Mouse (Mus musculus) gastrocnemius, postnatal 14 days (tissue): Measurements from ENCODE around the gene Ugt1a6a. TPM values are rescaled to one million over a fixed set of nuclear protein-coding genes. Genes with fewer than 3 reads are reported as not detected.
"Not testable (repeated sequence)": the region's sequence is repeated elsewhere in the genome, so short reads cannot be mapped to it uniquely, and the experiment has no call there.

Source experiments
- DNase-seq: peaks from one replicate; pipeline ENCODE4 v3.0.0; 2021; ENCODE audit warnings: mixed read lengths
- intact Hi-C: fragments of 180-260 bp; cut with DNase I; formaldehyde crosslinking; loops from one replicate; pipeline ENCODE4 v1.15.1; 2025; ENCODE audit warnings: low total_unique reads
- total RNA-seq, 2 experiments: library from RNA; stranded (reverse); gene quantifications; 2 replicates each; pipeline ENCODE4 v1.2.3; 2021

Gene Ugt1a6a
- total RNA-seq, 2 experiments from 2014 or later: 2.1 to 2.4 TPM

DNA sequence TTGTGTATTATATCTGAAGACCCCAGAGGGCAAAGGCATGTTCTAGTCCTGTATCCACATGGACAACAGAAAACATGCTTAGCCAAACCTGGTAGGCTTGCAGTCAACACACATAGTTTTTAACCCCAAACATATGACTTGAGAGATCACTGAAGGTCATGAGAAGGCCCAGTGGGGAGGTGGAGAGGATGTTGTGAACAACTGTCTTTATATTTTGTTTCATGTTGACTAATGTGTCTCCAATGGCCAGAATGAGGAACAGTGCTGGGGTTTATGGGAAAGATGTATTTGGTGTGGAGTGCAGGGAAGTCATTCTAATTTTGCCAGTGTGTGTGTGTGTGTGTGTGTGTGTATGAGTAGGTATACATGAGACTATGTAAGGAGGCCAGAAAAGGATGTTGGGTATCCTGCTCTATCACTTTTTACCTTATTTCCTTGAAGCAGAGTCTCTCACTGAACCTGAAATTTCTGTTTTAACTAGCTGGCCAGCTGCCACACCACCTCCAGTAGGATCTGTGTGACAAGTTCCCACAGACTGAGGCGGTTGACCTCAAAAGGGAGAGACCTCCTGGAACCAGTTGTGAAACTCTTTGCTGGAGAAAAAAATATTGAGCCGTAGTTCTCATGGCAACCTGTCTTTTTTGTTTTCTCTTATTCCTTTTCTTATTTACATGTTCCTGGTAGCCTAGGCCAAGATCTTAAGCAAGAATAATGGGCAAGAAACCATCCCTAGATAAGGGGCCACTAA lies 89.6 kb downstream of the Ugt1a6a start:
- intact Hi-C loops: no loop called here
- DNase-seq: no peak

DNA sequence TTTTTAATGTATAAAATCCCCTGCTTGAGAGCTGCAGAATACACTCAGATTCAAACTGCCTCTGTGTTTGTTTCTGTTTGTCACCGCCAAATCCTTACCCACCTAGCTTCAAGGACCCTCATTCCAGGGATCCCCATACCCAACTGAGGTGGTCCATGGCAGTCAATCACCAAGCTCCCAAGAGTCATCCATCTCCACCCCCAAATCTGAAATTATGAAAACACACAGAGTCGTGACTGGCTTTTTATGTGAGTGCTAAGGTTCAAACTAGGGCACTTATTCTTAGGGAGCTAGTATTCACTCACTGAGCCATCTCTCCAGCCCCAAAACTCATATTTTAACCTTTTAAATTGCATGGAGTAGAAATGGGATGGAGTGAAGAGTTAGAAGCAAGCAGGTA lies 90.7 kb downstream of the Ugt1a6a start:
- DNase-seq, intact Hi-C loops: not testable (repeated sequence)

DNA sequence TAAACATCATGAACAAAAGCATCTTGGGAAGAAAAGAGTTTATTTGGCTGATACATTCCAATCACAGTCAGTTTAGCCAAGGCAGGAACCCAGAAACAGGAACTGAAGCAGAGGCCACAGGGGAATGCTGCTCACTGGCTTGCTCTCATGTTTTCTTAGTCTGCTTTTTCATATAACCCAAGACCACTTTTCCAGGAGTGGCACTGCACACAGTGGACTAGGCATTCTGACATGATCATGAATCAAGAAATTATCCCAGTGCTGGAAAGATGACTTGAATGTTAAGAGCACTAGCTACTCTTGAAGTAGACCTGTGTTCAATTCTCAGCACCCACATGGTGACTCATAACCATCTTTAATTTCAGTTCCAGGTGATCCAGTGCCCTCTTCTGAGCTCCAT lies 91.1 kb downstream of the Ugt1a6a start:
- no peak for DNase-seq
- intact Hi-C loops: no loop called here

DNA sequence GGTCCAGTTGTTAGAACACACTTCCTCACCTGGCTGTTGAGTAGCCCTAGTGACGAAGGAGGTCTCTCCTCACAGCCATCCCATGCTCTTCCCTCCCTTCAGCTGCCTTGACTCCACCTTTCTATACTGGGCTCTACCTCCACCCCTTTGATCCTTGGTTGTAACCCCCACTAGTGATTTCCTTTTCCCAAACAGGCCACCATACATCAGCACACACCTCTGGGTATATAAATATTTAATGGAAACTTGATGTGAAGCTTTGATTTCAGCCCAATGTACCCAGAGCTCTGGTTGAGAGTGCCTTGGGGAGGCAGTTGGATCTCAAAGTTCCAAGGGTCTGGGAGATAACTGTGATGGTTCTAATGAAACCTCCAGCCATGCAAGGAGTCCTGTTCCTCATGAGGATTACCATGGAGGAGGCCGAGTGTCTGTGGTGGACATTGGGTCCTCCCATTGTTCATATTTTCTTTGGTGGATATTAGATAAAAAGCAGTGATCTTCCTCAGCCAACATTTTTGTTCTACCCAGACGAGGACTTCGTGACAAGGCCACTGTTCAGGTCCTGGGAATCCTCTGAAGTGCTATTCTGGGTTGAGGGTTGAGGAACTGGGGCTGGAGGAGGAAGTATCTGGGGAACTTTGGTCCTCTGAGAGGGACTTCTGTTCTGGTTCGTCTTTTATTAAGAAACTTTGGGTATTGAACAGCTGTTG lies 92.2 kb downstream of the Ugt1a6a start, which contains the start of gene Mroh2a:
TSS of gene Mroh2a (plus strand) at position 317 of the 710 bp plus-strand sequence.
- no peak for DNase-seq
- intact Hi-C loops: no loop called here

DNA sequence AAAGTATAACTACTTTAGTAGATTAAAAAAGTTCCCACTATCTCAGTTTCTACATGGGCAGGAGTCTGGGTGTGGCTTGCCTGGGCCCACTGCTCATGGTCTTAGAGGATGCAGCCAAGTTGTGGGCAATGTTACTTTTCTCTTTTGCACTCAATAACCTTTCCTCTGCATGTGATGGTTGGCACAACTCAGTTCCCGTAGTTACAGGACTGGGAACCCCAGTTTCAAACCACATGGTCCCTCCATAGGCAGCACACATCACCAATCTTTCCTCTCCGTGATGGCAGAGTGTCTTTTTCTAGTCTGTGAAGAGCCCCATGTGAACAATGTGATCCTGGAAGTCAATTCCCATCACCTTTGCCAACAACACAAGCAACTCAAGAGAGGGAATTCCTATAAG lies 92.9 kb downstream of the Ugt1a6a start:
- intact Hi-C loops: no loop called here
- no peak for DNase-seq

DNA sequence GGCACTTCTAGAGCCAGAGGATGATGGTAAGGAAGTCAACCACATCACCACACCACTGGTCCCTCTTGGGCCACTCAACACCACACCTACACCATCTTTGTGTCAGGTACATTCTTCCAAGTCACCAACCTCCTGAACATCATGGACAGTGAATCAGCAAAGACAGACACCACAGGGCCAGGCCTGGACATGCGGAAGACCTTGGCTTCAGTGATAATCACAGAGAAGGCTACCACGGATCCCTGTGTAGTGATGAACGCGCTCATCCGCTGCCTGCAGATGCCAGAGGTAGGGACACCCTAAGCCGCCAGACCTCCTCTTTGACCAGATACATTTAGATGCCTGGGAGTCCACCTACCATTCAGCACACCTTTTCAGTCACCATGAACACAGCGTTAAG lies 93.5 kb downstream of the Ugt1a6a start:
- intact Hi-C loops: no loop called here
- DNase-seq: no peak

DNA sequence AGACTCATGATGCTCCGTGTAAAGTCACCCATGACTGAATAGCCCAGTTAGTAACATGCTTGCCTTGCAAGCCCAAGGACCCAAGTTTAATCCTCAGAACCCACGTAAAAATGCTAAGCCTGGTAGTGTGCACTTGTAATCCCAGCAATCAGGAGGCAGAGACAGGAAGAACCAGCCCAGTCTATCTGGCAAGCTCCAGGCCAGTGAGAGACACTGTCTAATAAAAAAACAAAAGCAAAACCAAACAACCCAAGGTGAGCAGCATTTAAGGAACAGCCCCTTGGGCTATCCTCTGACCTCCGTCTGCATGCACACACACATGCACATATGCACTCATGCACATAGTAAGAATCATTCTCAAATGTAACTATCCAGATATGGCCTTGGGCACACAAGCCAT lies 95.0 kb downstream of the Ugt1a6a start:
- no peak for DNase-seq
- intact Hi-C loops: no loop called here

DNA sequence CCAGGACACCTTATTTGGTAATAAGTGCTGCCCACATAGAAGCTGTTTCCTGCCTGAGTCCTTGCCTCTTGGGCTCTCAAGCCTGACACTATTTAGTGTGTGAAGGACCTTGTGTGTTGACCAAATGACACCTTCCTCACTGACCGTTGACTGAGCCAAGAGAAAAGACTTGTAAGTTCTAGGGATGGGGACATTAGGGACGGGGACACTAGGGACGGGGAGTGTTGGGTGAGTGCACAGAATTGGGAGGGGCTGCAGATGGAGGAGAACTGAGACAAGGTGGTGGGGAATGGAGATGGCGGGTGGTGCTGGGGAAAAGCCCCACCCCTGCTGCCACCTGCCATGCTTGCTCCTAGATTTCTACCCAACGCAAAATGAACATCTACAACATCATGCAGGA lies 95.4 kb downstream of the Ugt1a6a start:
- no peak for DNase-seq

DNA sequence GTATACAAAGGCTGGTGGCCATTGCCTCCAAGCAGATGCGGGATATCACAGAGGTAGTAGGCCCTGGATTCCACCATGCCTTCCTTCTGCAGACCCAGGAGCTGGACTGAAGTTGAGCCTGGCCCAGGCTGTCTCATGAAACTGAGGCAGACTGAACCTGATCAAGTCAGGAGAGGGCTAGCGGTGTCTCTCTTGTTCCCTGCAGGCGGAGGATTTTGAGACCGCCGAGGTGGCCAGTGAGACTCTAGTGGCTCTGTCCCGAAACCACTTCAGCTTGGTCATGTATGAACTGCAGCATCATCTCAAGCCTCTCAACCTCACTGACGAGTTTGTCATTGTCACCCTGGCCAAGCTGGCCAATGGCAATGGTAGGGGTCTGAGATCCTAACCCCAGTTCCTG lies 95.8 kb downstream of the Ugt1a6a start:
- intact Hi-C loops: no loop called here
- DNase-seq: no peak

More for the DNA sequence above, 95.4 kb downstream of the Ugt1a6a start:
- intact Hi-C loops: no loop called here

DNA sequence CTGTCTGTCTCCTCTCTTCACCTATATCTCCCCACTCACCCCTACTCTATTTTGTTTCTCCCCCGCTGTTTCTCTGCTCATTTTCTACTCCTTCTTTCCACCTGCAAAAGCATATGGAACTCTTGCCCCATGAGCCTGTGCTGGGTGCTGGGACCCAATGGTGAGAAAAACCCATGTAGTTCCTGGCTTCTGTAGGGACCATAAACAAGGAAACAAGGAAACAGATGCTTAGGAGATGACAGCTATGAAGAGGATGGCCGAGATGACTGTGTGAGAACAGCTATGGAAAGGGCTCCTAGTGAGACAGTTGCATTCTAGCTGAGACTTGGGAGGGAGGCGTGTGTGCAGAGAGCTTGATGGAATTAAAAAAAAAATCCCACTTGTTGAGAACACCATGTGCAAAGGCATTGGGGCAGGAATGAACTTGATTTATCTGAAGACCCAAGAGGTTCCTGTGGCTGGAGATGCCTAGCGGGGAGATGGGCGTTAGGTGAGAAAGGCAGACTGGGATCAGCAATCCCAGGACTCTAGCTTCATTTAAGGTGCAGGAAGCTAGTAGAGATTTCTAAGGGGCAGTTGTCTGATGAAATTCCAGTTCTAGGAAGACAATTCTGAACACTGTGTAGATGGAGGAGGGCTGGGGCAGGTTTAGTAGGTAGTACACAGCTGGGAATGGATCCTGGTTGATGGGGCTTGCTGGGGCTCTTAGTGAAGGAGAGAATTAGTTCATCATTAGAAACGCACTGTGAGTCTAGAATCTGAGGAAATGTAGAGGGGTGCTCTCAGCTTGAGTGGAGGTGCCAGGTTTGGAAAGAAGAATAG lies 96.6 kb downstream of the Ugt1a6a start:
- intact Hi-C loops: no loop called here
- peak; percentile 4 for DNase-seq

DNA sequence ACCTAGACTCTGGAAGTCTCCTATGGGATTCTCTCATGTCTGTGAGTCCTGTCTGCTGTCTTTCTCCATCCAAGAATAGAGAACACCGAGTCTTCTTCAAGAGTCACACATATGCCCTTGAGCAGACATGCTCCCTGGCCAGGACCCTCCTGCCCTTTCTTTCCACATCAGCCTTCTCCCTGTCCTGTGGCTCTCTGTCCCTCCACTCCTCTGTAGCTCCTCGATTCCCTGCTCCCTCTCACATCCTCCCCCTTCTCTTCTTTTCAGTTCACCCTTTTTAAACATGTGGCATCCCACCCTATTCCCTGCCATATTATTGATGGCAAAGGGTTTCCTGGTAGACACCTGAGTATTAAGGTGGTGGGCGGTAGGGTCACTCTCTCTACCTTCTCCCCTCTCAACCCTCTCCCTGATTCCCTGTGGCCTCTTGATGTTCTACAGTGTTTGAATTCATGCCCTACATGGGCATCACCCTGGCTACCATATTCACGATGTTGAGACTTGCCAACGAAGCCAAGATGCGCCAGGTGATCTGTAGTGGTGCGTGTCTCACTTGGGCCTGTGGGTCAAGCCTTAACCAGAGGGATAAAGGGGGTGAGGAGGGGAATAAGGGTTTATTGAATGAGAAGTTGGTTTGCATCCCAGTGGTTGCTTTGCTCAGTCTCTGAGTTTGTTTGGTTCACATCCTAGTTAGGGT lies 97.3 kb downstream of the Ugt1a6a start:
- intact Hi-C loops: no loop called here
- peak; percentile 7 for DNase-seq

DNA sequence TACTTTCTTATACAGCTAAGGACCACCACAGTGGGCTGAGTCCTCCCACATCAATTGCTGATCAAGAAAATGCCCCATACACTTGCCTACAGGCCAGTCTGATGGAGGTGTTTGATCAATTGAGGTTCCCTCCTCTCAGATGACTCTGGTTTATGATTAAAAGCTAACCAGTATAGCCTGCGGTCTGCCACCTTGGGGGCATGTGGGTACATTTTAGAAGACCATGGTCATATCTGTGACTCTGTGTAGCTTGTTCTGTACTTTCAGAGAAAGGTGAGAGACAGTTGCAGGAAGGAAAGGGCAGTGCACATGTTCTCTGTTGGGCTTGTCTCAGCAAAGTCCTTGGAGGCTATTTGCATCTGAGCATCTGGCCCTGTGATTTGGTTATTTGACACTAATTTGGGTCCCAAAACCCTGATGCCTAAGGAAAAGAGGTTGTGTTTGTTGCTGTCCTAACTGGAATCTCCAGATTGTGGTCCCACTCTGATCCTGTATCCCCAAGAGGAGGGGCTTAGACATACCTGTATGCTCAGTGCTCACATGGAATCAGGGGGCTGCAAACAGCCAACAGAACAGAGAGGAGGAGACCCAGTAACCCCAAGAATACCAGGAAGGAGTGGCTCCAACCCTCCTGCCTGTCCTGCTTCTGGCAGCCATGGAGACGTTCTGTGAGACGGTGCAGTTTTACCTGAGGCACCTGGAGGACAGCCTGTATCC lies 98.2 kb downstream of the Ugt1a6a start:
- intact Hi-C loops: no loop called here
- DNase-seq: peak; percentile 1

DNA sequence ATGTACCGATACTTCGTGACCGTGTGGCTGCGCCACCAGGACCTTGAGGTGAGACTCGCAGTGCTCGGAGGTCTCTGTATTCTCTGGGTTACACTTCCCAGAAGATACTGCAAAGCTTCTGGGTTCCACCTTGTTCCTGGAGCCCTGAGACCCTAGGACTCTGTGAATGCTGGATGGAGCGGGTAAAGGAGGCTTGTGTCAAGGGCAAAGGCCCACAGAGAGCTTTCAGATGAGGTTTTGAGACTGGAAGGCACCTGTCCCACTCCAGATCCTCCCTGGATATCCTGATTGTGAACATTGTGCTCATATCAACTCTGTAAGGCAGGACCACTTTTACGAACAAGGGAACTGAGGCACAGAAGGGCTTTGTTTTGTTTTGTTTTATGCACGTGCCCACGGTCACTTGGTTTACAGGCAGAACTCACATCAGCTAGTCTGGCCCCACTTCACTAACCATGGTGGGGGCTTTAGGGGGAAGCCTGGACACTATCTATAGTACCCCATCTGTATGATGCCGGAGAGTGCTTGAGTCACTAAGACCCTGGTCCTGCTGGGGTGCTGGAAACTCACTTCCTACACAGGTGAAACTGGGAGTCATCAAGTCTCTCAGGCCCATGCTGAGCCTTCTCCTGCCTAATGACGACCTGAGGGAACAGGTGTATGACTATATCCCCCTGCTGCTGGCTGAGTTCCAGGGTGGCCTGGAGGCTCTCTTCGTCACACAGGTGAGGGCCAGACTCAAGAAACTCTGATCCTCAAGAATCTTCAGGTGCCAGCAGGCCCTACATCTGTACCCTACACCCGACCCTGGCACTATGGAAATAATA lies 99.0 kb downstream of the Ugt1a6a start:
- intact Hi-C loops: no loop called here
- peak; percentile 44 for DNase-seq

DNA sequence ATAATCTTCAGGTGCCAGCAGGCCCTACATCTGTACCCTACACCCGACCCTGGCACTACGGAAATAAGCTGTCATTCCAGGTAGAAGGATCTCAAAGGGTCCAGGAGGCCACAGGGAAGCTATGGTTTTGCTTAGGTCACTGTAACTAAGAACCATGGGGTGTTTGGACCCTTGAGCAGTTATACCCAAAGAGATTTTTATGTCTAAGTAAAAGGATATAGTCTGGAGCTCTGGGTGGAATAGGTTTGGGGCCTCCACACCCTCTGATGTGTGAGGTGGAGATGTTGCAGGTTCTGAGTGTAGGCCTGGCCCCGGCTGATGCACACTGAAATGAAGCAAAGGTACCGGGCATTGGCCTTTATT lies 99.6 kb downstream of the Ugt1a6a start:
- intact Hi-C loops: no loop called here
- DNase-seq: peak; percentile 7

DNA sequence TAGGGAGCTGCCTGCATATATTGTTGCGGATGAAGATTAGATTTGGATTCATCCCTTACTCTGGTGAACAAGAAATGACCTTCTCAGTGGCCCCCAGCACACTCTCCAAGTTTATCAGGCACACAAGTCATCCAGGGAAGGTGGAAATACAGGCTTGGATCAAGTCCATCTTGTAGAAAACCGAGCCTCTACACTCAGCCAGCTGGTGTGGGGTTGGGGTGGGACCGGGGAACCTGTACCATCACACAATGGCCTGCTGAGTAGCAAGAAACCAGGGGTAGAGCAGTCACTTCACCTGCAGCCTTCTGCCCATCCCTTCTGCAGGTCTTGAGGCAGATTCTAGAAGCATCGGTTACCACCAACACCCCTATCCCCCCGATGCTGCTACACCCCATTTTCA lies 100.0 kb downstream of the Ugt1a6a start:
- intact Hi-C loops: no loop called here
- DNase-seq: peak; percentile 22

DNA sequence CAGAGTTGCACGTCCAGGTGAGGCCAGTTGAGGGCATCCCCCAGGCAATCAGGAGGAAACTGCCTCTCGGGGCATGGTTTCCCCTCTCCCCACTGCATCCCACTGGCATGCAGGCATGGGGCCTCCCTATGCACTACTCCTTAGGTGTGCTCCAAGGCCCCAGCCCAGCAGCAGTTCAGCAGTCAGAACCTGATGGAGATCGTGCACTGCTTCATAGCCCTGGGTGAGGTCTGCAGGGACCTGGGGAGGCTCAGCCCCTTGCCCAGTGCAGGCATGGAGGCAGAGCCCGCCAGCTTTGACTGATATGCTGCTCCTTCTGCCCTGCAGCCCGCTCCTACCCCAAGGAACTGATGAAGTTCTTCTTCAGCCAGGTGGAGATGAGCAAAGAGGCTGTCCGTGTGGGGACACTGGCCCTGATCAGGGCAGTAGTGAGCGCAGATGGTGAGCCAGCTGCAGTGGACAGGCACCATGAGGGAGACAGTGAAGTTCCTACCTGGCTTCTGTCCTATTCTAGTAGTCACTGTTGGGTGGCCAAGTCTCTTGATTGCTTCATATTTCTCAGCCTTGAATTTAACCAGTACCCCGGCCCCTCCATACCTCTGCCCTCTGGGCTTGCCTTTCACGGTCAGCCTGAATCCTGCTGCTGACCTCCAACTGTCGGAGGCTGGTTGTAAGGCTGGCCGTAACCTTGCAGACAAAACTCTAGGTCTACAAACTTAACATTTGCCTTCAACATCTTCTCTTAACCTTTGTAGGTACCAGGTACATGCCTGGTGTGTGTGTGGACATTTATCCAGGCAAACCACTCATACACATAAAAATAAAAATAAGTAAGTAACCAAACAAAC lies 100.7 kb downstream of the Ugt1a6a start:
- DNase-seq: no peak
- intact Hi-C loops: no loop called here

DNA sequence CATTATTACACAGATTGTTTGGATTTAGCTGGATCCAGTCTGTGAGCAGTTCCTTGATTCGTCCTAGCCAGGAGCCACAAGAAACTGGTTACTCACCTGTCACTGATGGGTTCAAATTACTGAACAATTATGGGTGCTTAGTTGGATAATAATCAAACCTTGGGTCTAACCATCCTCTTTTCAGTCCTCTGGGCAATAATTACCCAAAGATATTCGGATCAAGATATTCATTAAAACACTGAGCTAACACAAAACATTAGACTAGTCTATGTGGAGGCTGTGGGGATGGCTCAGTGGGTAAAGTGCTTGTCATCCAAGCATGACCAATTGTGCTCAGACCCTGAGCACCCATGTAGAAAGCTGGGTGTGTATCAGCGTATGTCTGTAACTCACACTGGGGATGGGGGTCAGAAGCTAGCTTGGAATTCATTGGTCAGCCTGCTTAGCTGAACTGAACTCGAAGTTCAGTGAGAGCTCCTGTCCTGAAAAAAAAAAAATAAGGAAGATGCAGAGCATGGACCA lies 101.3 kb downstream of the Ugt1a6a start:
- intact Hi-C loops: no loop called here
- no peak for DNase-seq
